Mouse (Mus musculus) stomach, embryonic 14.5 days (tissue): ENCODE data around the gene Klf4. TPM values are rescaled to one million over a fixed set of nuclear protein-coding genes. Genes with fewer than 3 reads are reported as not detected.

Source experiments
- ATAC-seq: fragments of 200-750 bp; cut with Nextera tagmentation; 2 replicates; pipeline ENCODE4 v1.8.0; 2017; ENCODE audit warnings: low read depth, moderate TSS enrichment; ENCODE audit not compliant: insufficient number of reproducible peaks, insufficient read depth, low FRiP score
- H3K27ac ChIP-seq: fragments of 300-500 bp; sonication (generic); 2 replicates; pipeline ENCODE4 v1.5.1; 2014; ENCODE audit warnings: mild to moderate bottlenecking, low read length, moderate library complexity, mixed read lengths
- H3K27me3 ChIP-seq: fragments of 300-500 bp; sonication (generic); 2 replicates; pipeline ENCODE4 v1.6.1; 2014; ENCODE audit warnings: low read length, control low read depth, mixed read lengths; ENCODE audit not compliant: control insufficient read depth, insufficient read depth
- H3K36me3 ChIP-seq: fragments of 300-500 bp; sonication (generic); 2 replicates; pipeline ENCODE4 v1.6.1; 2014; ENCODE audit warnings: mild to moderate bottlenecking, control low read depth, low read length, moderate library complexity, mixed read lengths; ENCODE audit not compliant: control insufficient read depth, insufficient read depth
- H3K4me1 ChIP-seq: fragments of 300-500 bp; sonication (generic); 2 replicates; pipeline ENCODE4 v1.6.1; 2014; ENCODE audit warnings: low read length, control low read depth, mixed read lengths; ENCODE audit not compliant: control insufficient read depth, insufficient read depth
- H3K4me2 ChIP-seq: fragments of 300-500 bp; sonication (generic); replicated peaks from 2 replicates; pipeline ENCODE4 v1.6.1; 2014; ENCODE audit warnings: low read depth, low read length, control low read depth
- H3K4me3 ChIP-seq: fragments of 300-500 bp; sonication (generic); 2 replicates; pipeline ENCODE4 v1.5.1; 2014; ENCODE audit warnings: low read depth, low read length, control low read depth
- H3K9ac ChIP-seq: fragments of 300-500 bp; sonication (generic); replicated peaks from 2 replicates; pipeline ENCODE4 v1.6.1; 2014; ENCODE audit warnings: low read depth, mild to moderate bottlenecking, control low read depth, low read length, moderate library complexity, mixed read lengths
- H3K9me3 ChIP-seq: fragments of 300-500 bp; sonication (generic); 2 replicates; pipeline ENCODE4 v1.6.1; 2016; ENCODE audit warnings: low read depth, low read length, control low read depth; ENCODE audit not compliant: control insufficient read depth
- WGBS: fragments of 180-500 bp; shearing (Covaris S2); extraction: QIAGEN DNeasy Blood & Tissue Kit; methylation state at CpG from one replicate; pipeline ENCODE4 v1.1.7; 2014; 5-methylcytosine and 5-hydroxymethylcytosine counted together
- polyA plus RNA-seq: library from polyadenylated mRNA; unstranded; fragments of >200 nt; fragmentation: Nextera tagmentation; extraction: Ambion mirVana; gene quantifications from 2 replicates; pipeline ENCODE4 v1.2.1, GENCODE M21; 2014

Klf4 gene
- 21.0 and 23.3 TPM in 2 replicates for polyA plus RNA-seq

DNA sequence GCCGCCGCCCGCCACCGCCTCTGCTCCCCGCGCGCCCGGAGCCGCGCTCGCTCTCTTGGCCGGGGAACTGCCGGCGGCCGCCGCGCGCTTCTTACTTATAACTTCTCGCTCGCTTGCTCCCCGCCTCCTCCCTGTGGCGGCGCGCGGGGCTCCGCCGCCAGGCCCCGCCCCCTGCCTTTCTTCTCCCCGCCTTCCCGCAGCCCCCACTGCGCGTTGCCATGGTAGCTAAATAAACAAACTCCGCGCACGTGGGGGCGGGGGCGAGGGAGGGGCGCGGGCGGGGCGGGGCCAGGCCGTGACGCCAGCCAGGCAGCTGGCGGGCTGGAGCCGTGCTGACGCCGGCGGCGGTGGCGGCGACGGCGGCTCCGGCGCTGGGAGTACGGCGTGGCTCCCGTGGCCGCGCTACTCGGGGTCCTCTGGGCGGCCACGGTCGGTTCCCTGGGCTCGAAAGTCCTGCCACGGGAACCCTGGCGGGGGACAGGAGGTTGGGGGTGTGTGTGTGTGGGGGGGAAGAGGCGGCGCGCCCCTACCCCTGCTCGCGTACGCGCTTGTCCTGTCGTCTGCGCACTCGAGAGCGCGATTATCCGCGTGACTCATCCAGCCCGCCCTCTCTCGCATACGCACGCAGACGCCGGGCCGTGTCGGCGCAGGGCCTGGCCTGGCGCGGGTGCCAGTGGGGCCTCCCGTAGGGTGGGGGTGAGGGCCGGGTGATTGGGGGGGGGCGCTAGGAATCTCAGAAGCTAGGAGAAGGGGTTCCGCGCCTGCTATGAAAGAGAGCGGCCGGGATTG, at the start of gene Klf4:
TSS of gene Klf4 (minus strand) at position 60 of the 789 bp plus-strand sequence.
- Histone ChIP-seq H3K27ac (peak within 1 kb of the TSS; percentile 95), H3K4me3 (peak within 1 kb of the TSS; percentile 65), H3K4me1 (peaks cover 13% of the 10 kb centered on the region; the same call in 1 of the 2 replicates), H3K27me3 (no peaks in the 10 kb centered on the region), H3K36me3 (no peaks in the 10 kb centered on the region), H3K9ac (peak within 1 kb of the TSS; percentile 83), H3K9me3 (no peaks in the 10 kb centered on the region), H3K4me2 (peak within 1 kb of the TSS; percentile 91)
- under 1% methylated on average over 92 of the region's 99 CpGs for WGBS
- peak; percentile 88 for ATAC-seq

DNA sequence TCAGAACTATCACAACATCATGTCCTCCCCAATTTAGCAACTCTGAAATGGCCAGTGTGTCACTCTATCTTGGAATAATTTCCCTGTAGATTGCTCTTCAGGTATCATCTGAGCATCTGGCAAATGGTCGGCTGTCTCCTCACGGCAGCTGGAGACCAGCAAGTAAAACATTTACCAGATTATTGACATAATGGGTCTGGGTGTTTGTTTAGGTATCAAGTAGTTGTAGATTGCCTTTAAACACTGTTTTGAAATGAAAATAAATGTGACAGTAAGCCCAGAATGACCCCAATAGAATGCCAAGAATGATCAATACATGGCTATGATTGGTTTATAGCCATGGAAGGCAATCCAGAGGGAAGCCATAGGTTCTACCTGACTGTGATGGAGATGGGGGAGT, 39.2 kb upstream of the Klf4 start:
- WGBS, result 63% methylated on average over 2 of the region's 2 CpGs
- no peak overlapping the region for H3K27ac ChIP-seq
- no peak for ATAC-seq
- H3K36me3 ChIP-seq, result no peaks in the 10 kb centered on the region
- no peak overlapping the region for H3K4me2 ChIP-seq
- no peak overlapping the region for H3K4me3 ChIP-seq
- no peaks in the 10 kb centered on the region for H3K27me3 ChIP-seq
- H3K9ac ChIP-seq, result no peak overlapping the region
- H3K4me1 ChIP-seq, result no peaks in the 10 kb centered on the region
- no peaks in the 10 kb centered on the region for H3K9me3 ChIP-seq

DNA sequence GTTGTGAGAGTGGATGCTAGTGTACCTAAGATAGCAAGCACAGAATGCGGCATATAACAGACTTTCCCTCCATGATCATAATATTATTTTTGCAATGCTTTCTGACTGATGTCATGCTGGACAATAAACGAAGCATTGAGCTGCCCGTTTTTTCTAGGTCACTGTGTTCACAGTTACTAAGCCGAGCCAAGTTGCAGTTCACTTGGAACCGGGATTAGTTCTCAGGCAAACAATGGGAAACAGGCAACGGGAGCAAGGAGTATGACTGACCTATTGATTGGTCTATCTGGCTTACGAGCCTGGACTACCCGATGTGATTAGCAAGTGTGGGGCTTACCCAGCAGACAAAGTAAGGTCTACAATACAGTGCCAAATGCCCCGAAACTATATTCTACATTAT, 35.7 kb upstream of the Klf4 start:
- Histone ChIP-seq H3K4me1 (no peaks in the 10 kb centered on the region), H3K4me2 (no peak overlapping the region), H3K9me3 (no peaks in the 10 kb centered on the region), H3K4me3 (no peak overlapping the region), H3K27me3 (no peaks in the 10 kb centered on the region), H3K36me3 (no peaks in the 10 kb centered on the region), H3K9ac (no peak overlapping the region), H3K27ac (no peak overlapping the region)
- ATAC-seq, result no peak
- WGBS, result 73% methylated on average over 9 of the region's 9 CpGs

DNA sequence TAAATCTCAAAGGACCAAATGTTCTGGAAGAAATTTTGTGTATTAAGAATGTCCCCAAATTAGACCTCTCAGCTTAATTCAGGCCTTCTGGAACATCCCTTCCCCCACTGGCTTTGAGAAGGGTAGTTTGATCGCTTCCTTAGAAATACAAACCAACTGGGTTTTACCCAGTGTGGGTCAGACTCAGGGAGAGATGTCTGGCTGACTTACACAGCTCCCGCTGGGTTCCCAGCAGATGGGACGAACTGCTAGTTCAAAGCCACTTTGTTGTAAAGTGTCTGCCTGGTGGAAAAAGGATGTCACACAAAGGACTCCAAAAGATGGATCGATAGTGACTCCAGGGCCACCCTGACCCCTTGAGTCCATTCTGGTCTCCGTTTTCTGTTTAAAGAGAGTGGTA, 35.3 kb upstream of the Klf4 start:
- H3K4me1 ChIP-seq, result no peaks in the 10 kb centered on the region
- H3K27me3 ChIP-seq, result no peaks in the 10 kb centered on the region
- no peak overlapping the region for H3K27ac ChIP-seq
- no peak overlapping the region for H3K9ac ChIP-seq
- H3K4me3 ChIP-seq, result no peak overlapping the region
- no peaks in the 10 kb centered on the region for H3K36me3 ChIP-seq
- WGBS, result 79% methylated on average over 5 of the region's 5 CpGs
- H3K4me2 ChIP-seq, result no peak overlapping the region
- ATAC-seq, result no peak
- no peaks in the 10 kb centered on the region for H3K9me3 ChIP-seq

DNA sequence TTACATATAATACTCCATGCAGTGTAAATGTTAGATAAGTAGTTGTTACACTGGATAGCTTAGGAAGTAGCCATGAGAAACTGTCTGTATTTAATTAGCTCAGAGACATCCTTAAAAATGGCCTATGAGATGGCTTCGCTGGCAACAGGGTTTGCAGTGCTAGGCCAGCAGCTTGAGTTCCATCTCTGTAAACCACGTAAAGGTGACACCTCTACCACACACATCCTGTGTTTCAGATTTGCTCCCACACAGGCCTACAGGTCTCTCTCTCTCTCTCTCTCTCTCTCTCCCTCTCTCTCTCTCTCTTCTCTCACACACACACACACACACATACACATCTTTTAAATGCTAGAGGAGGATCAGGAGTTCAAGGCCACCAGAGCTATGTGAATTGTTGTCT, 32.1 kb upstream of the Klf4 start:
- no peak overlapping the region for H3K27ac ChIP-seq
- H3K9ac ChIP-seq, result no peak overlapping the region
- H3K27me3 ChIP-seq, result no peaks in the 10 kb centered on the region
- no peak for ATAC-seq
- no peak overlapping the region for H3K4me2 ChIP-seq
- H3K4me3 ChIP-seq, result no peak overlapping the region
- 82% methylated on average over 2 of the region's 2 CpGs for WGBS
- H3K9me3 ChIP-seq, result no peaks in the 10 kb centered on the region; the same call in 1 of the 2 replicates
- no peaks in the 10 kb centered on the region for H3K36me3 ChIP-seq
- H3K4me1 ChIP-seq, result no peaks in the 10 kb centered on the region

DNA sequence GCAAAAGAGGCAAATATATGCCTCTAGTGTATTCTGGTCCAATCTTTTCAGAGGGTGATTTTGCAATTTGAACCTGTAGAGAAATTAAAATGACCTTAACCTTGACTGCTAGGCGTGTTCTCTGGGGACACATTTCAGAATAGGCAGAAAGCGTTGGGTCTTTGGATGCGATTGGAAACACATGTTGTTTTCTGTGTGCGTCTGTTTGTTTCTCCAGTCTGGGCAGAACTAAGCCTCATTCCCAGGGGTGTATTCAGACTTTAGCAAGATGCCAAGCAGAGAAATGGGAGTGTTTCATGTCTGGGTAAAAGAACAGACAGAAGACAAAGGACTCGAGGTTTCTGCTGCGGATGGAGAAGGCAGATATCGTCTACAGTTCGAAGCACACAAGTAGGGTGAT, 30.8 kb upstream of the Klf4 start:
- H3K4me2 ChIP-seq, result no peak overlapping the region
- H3K9me3 ChIP-seq, result no peaks in the 10 kb centered on the region; the same call in 1 of the 2 replicates
- no peaks in the 10 kb centered on the region for H3K4me1 ChIP-seq
- no peak overlapping the region for H3K9ac ChIP-seq
- no peaks in the 10 kb centered on the region for H3K36me3 ChIP-seq
- no peak overlapping the region for H3K27ac ChIP-seq
- H3K27me3 ChIP-seq, result no peaks in the 10 kb centered on the region
- WGBS, result 84% methylated on average over 8 of the region's 8 CpGs
- no peak for ATAC-seq
- no peak overlapping the region for H3K4me3 ChIP-seq

DNA sequence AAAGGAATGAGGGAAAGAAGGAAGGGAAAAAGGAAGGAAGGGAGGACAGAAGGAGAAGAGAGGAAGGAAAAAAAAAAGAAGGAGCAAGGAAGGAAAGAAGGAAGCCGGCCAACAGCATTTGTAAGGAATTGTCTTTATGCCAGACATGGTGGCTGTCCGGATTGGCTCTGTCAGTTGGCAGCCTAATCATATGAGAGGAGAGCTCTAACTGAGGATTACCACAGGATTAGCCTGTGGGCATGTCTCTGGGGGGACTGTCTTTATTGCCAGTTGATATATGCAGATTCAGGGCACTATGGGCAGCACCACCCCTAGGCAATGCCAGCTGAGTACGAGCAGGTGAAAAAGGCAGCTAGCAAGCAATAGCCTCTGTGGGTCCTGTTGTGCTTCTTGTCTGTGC, 29.8 kb upstream of the Klf4 start:
- H3K36me3 ChIP-seq, result no peaks in the 10 kb centered on the region
- 85% methylated on average over 3 of the region's 3 CpGs for WGBS
- no peak for ATAC-seq

DNA sequence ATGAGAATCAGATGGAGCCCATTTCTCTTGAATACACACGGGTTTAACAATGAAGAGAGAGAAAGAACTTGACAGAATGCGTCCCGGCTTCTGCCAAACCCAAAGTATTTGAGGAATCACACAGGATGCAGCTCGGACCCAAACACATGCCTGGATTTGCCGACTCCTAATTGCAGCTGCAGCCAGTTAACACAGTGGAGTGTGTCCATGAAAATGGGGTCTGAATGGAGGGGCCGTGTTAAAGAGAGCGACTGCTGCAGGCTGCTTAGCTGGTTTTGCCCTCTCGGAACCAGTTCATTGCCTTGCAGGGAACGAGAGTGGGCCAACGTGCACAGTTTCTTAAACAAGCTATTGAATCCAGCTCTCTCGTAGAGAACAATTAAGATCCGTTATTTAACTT, 14.6 kb upstream of the Klf4 start:
- Histone ChIP-seq H3K9me3 (no peaks in the 10 kb centered on the region), H3K4me1 (no peaks in the 10 kb centered on the region), H3K36me3 (no peaks in the 10 kb centered on the region), H3K4me2 (no peak overlapping the region), H3K27me3 (no peaks in the 10 kb centered on the region), H3K4me3 (no peak overlapping the region), H3K27ac (no peak overlapping the region), H3K9ac (no peak overlapping the region)
- 82% methylated on average over 12 of the region's 12 CpGs for WGBS
- ATAC-seq, result no peak

More for the DNA sequence above, 29.8 kb upstream of the Klf4 start:
- H3K27ac ChIP-seq, result no peak overlapping the region
- no peak overlapping the region for H3K4me2 ChIP-seq
- H3K27me3 ChIP-seq, result no peaks in the 10 kb centered on the region
- no peak overlapping the region for H3K4me3 ChIP-seq
- no peak overlapping the region for H3K9ac ChIP-seq
- no peaks in the 10 kb centered on the region; the same call in 1 of the 2 replicates for H3K9me3 ChIP-seq
- no peaks in the 10 kb centered on the region for H3K4me1 ChIP-seq

DNA sequence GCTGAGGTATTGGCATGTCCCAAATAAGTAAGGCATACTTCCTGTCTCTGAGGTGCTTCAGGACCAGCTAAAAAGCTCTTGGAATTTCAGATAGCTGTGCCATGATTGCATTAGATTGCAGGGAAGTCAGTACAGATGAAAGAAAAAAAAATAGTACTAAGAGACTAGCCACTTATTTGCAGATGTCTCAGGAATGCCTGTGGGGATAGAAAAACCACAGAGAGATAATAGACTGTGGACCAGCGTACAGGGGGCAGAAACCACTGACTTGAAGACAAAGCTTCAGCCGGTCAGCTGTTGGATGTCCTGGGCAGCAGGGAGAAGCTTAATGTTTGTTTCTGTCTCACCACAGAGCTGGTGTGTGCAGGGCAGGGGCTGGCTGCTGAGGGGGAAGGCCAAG, 10.5 kb upstream of the Klf4 start:
- H3K4me3 ChIP-seq, result no peak overlapping the region
- H3K36me3 ChIP-seq, result no peaks in the 10 kb centered on the region
- H3K9me3 ChIP-seq, result no peaks in the 10 kb centered on the region
- no peaks in the 10 kb centered on the region for H3K4me1 ChIP-seq
- no peak overlapping the region for H3K9ac ChIP-seq
- H3K27ac ChIP-seq, result no peak overlapping the region
- no peak for ATAC-seq
- no peaks in the 10 kb centered on the region for H3K27me3 ChIP-seq
- H3K4me2 ChIP-seq, result no peak overlapping the region
- WGBS, result 80% methylated on average over 2 of the region's 2 CpGs
